Mouse (Mus musculus) spleen, adult 2 months (tissue): ENCODE results near the gene Arl6ip5. TPM values are rescaled to one million over a fixed set of nuclear protein-coding genes. Genes with fewer than 3 reads are reported as not detected.
A peak's percentile ranks its signal among the peaks of the same experiment; 100 is the strongest.

Experiments
- DNase-seq, 2 experiments: peaks; one replicate each; pipeline versions ENCODE4 v3.0.0 to v3.0.0-alpha.2; 2012 to 2021; ENCODE audit warnings: low spot score in 2 of 2, low read depth in 1 of 2
- H3K27ac ChIP-seq: fragments of 200-500 bp; 2 replicates; pipeline ENCODE4 v1.5.1; 2012; ENCODE audit warnings: low read length, inconsistent platforms; ENCODE audit not compliant: insufficient read depth
- H3K27me3 ChIP-seq: fragments of 200-500 bp; 2 replicates; pipeline ENCODE4 v1.6.1; 2012; ENCODE audit warnings: mild to moderate bottlenecking, moderate library complexity, low read length, inconsistent platforms; ENCODE audit not compliant: control insufficient read depth, insufficient read depth
- H3K36me3 ChIP-seq: fragments of 200-500 bp; 2 replicates; pipeline ENCODE4 v1.6.1; 2012; ENCODE audit warnings: mild to moderate bottlenecking, low read length, inconsistent platforms; ENCODE audit not compliant: control insufficient read depth, insufficient read depth
- H3K4me1 ChIP-seq: fragments of 200-500 bp; 2 replicates; pipeline ENCODE4 v1.6.1; 2011; ENCODE audit warnings: inconsistent platforms; ENCODE audit not compliant: control insufficient read depth, insufficient read depth, insufficient read length
- H3K4me3 ChIP-seq: fragments of 200-500 bp; 2 replicates; pipeline ENCODE4 v1.5.1; 2011; ENCODE audit warnings: mild to moderate bottlenecking, inconsistent platforms; ENCODE audit not compliant: insufficient read depth, insufficient read length; ENCODE audit errors: extremely low read depth
- CTCF ChIP-seq: fragments of 200-500 bp; IDR thresholded peaks from 2 replicates; pipeline ENCODE4 v1.5.1; 2011; ENCODE audit warnings: mild to moderate bottlenecking, inconsistent platforms; ENCODE audit not compliant: insufficient read depth, insufficient read length, insufficient replicate concordance; ENCODE audit errors: extremely low read depth
- POLR2A ChIP-seq: fragments of 200-500 bp; IDR thresholded peaks from 2 replicates; pipeline ENCODE4 v1.6.1; 2011; ENCODE audit warnings: low read depth, low read length, inconsistent platforms
- WGBS: fragments of 180-500 bp; shearing (Covaris S2); methylation state at CpG from one replicate; pipeline ENCODE4 v1.1.7; 2018; 5-methylcytosine and 5-hydroxymethylcytosine counted together
- polyA plus RNA-seq: library from polyadenylated mRNA; depleted of rRNA; stranded (reverse); fragments of >200 nt; gene quantifications from 2 replicates; pipeline ENCODE4 v1.2.3, GENCODE M21; 2012

The Arl6ip5 gene
- polyA plus RNA-seq, 1 experiment: 53.4 TPM

DNA sequence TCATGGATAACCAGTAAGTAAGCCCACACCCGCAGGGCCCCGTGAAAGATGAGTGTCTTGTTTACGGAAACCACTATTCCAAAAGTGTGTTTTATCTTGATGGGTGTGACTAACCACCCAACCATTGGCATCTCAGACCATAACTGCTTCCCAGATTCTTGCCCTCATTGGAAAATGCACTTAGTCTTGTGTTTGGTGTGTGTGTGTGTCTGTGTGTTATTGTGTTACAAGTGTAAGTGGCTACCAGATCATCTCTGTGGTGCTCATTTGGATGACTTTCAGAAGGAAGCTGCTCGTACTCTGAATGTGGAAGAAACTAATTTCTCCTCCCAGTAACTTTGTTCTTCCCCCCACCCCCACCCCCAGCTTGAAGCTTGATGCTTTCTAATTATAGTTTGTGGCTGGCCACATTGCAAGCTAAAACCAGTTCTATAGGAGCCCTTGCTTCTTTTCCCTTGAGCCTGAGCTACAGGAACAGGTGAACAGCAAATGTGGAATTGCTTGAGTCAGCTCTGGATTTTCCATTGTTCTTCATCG, 12.5 kb downstream of the Arl6ip5 start:
- WGBS: 6% methylated on average over 5 of the region's 5 CpGs
- no peaks in the 10 kb centered on the region for H3K27me3 ChIP-seq
- H3K4me1 ChIP-seq: peaks cover 24% of the 10 kb centered on the region; the same call in 1 of the 2 replicates
- no peak overlapping the region for H3K4me3 ChIP-seq
- no peak for DNase-seq
- H3K36me3 ChIP-seq: peaks cover 2% of the 10 kb centered on the region
- no peak for TF ChIP-seq POLR2A
- no peak for TF ChIP-seq CTCF
- H3K27ac ChIP-seq: peak overlapping the region; percentile 10; the same call in 1 of the 2 replicates

DNA sequence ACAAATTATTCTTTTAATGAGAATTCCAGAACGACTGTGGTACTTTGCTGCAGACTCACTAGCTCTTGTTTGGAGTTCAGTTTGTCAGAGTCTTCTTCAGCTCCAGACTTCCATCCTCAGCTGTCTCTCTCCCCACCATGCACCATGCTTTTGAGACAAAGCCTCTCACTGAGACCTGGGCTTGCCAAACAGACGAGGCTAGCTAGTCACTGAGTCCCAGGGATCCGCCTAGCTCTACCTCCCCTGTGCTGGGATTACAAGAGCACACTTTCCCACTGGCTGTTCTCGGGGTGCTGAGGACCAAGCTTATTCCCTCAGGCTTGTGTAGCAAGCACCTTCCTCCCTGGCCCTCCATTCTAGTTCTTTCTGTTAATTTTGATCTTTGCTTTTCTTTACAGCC, 13.1 kb downstream of the Arl6ip5 start:
- TF ChIP-seq POLR2A (no peak), CTCF (no peak)
- 48% methylated on average over 4 of the region's 4 CpGs for WGBS

DNA sequence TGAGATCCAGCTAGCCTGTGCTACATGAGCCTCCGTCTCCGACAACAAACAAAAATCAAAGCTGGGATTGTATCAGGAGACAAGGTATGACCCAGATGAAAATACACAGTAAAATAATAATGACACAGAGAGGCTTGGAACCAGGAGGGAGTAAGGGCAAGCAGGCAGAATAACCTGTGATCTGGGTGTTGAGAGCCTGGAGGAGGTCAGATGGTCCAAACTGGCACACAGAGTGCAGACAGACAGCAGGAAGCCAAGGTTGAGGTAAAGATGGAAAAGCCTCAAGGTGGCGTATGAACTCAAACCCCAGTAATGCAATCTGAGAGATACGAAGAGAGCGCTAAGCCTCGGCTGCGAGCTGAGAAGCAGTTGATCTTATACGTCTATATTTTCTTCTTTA, 14.0 kb downstream of the Arl6ip5 start:
- H3K36me3 ChIP-seq: peaks cover 4% of the 10 kb centered on the region
- no peak overlapping the region for H3K4me3 ChIP-seq
- peaks cover 24% of the 10 kb centered on the region; the same call in 1 of the 2 replicates for H3K4me1 ChIP-seq
- TF ChIP-seq CTCF (no peak), POLR2A (no peak)
- 85% methylated on average over 8 of the region's 8 CpGs for WGBS
- no peaks in the 10 kb centered on the region for H3K27me3 ChIP-seq
- no peak for DNase-seq
- H3K27ac ChIP-seq: no peak overlapping the region

More for the DNA sequence above, 13.1 kb downstream of the Arl6ip5 start:
- peaks cover 24% of the 10 kb centered on the region; the same call in 1 of the 2 replicates for H3K4me1 ChIP-seq
- H3K27me3 ChIP-seq: no peaks in the 10 kb centered on the region
- no peak for DNase-seq
- H3K4me3 ChIP-seq: no peak overlapping the region
- H3K36me3 ChIP-seq: peaks cover 2% of the 10 kb centered on the region
- H3K27ac ChIP-seq: peak overlapping the region; percentile 15; the same call in 1 of the 2 replicates

DNA sequence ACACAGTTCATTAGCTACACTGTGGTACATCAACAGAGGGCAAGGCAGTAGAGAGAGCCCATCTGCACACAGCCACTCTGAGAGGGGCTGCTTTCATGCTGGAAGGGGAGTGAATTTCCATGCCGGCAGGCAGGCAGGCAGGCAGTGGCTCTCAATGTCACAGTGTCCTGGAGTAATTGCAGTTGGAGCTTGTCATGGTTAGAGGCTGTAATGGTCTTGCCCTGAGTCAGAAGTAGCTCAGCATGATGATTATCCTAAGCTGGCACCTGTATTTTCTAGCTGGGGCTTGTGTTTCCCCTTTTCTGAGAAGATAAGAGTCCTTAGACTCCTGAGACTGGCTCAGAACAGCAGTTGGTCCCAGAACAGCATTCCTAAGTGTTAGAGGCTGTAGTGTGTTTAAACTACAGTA, 15.6 kb downstream of the Arl6ip5 start:
- no peak for DNase-seq
- Histone ChIP-seq H3K36me3 (peaks cover 9% of the 10 kb centered on the region), H3K27ac (no peak overlapping the region), H3K4me1 (peaks cover 21% of the 10 kb centered on the region; the same call in 1 of the 2 replicates), H3K4me3 (no peak overlapping the region), H3K27me3 (no peaks in the 10 kb centered on the region)
- no peak for TF ChIP-seq POLR2A
- TF ChIP-seq CTCF: no peak
- WGBS: 76% methylated on average over 1 of the region's 1 CpGs

DNA sequence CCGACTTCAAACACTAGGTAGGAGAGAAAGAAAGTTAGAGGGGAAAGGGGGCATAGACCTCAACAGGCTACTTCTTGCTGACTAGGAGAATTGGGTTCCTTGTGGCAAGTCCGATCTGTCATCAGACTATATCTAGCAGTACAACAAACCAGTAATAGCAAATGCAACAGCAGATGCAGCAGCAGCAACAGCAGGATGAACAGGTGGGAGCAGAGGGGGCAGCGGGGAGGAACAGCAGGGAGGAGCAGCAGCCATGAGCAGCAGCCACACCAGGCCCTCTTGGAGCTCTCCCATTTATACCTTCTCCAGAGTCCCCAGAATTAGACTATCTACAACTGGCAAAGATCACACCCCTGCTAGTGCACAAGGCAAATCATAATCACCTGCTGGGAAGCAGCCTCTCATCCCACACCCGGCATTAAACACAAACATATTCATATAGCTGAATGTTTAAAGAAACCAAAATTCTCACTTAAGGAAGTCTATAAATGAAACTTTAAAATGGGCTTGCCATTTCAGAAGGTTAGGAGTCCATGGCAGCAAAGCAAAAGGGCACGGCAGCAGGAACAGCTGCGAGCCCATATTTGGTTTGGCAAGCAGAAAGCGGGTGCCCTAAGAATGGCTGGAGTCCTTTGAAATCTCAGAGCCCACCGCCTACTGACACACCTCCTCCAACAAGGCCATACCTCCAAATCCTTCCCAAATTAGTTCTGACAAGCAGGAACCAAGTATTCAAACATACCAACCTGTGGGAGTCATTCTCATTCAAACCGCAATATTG, 16.8 kb downstream of the Arl6ip5 start:
- no peak overlapping the region for H3K4me3 ChIP-seq
- no peak for TF ChIP-seq CTCF
- TF ChIP-seq POLR2A: no peak
- peaks cover 13% of the 10 kb centered on the region for H3K36me3 ChIP-seq
- H3K4me1 ChIP-seq: peaks cover 9% of the 10 kb centered on the region; the same call in 1 of the 2 replicates
- 96% methylated on average over 9 of the region's 9 CpGs for WGBS
- no peak overlapping the region for H3K27ac ChIP-seq
- no peaks in the 10 kb centered on the region for H3K27me3 ChIP-seq
- no peak for DNase-seq

DNA sequence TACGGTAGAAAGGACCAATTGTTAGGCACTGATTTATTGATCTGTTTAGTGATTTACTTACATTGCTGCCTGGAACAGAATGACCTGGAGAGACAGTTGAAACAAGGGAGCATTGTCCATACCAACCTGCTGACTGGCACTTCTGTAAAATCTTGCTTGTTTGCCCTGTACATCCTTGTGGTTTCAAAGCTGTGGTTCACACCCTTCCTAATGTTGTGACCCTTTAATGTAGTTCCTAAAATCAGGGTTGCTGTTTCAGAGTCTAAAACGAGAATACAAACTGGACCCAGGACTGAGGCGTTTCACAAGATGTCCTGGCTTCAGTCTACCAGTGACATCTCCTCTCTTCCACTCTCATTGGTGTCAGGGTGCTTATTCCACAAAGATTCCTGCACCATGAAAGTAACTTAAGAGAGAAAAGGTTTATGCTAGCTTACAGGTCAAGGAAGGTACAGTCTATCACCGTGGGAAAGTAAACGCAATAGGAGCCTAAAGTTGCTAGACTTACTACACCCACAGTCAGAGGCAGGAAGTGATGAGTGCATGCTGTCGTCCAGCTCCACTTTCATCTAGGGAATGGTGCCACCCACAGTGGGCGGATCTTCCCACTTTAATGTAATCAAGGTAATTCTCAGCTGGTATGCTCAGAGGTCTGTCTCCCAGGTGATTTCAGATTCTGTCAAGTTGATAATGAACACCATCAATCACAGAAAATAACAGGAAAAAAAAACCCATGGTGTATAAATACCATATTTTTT, 24.6 kb downstream of the Arl6ip5 start:
- Histone ChIP-seq H3K4me3 (no peak overlapping the region), H3K27ac (no peak overlapping the region), H3K27me3 (no peaks in the 10 kb centered on the region), H3K36me3 (peaks cover 16% of the 10 kb centered on the region), H3K4me1 (no peaks in the 10 kb centered on the region)
- TF ChIP-seq POLR2A (no peak), CTCF (no peak)
- 61% methylated on average over 7 of the region's 7 CpGs for WGBS
- no peak for DNase-seq

DNA sequence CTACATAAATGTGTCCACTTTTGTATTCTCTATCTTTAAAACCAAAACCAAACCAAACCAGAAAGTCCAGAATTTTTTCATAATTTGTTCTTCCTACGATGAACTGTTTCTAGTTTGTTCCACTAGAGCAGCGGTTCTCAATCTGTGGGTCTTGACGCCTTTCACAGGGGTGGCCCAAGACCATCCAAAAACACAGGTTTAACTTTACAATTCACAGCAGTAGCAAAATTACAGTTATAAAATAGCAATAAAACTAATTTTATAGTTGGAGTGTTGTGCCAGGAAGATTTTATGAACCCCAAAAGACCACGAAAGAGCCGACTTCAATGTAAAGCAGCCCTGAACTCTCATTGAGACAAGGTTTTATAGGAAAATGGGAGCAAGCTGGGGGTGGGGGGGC, 25.6 kb downstream of the Arl6ip5 start:
- Histone ChIP-seq H3K4me3 (no peak overlapping the region), H3K4me1 (no peaks in the 10 kb centered on the region), H3K27me3 (no peaks in the 10 kb centered on the region), H3K27ac (no peak overlapping the region), H3K36me3 (peaks cover 12% of the 10 kb centered on the region)
- WGBS: 85% methylated on average over 5 of the region's 5 CpGs
- no peak for TF ChIP-seq POLR2A
- TF ChIP-seq CTCF: no peak
- no peak for DNase-seq
